Mouse (Mus musculus) myocyte (in vitro differentiated cells): ENCODE data around the gene Zdhhc8. TPM values are rescaled to one million over a fixed set of nuclear protein-coding genes. Genes with fewer than 3 reads are reported as not detected.

Experiments
- H3K27me3 ChIP-seq: one replicate; pipeline ENCODE4 v1.6.1; 2011; ENCODE audit not compliant: control insufficient read depth, insufficient read depth, insufficient read length
- H3K36me3 ChIP-seq: one replicate; pipeline ENCODE4 v1.6.1; 2011; ENCODE audit not compliant: control insufficient read depth, insufficient read depth
- H3K4me2 ChIP-seq: one replicate; pipeline ENCODE4 v1.6.1; 2011; ENCODE audit warnings: low read depth, control low read depth
- H3K4me3 ChIP-seq: one replicate; pipeline ENCODE4 v1.5.1; 2011; ENCODE audit warnings: mild to moderate bottlenecking, control low read depth, moderate library complexity
- H3K79me2 ChIP-seq: one replicate; pipeline ENCODE4 v1.6.1; 2011; ENCODE audit not compliant: control insufficient read depth, insufficient read depth
- H3ac ChIP-seq: one replicate; pipeline ENCODE4 v1.6.1; 2011; ENCODE audit not compliant: control insufficient read depth, insufficient read length
- CEBPB ChIP-seq: IDR thresholded peaks from 2 replicates; pipeline ENCODE4 v1.6.1; 2011; ENCODE audit warnings: mild to moderate bottlenecking, moderate library complexity; ENCODE audit not compliant: poor library complexity, insufficient read depth, severe bottlenecking
- E2F4 ChIP-seq: IDR thresholded peaks from one replicate; pipeline ENCODE4 v1.6.1; 2011; ENCODE audit warnings: mild to moderate bottlenecking, control low read depth, moderate library complexity; ENCODE audit not compliant: insufficient read depth
- MAX ChIP-seq: IDR thresholded peaks from one replicate; pipeline ENCODE4 v1.6.1; 2011; ENCODE audit warnings: low read depth, mild to moderate bottlenecking, control low read depth
- MYOD1 ChIP-seq, 3 experiments: IDR thresholded peaks; one replicate each; pipeline ENCODE4 v1.6.1; 2011; ENCODE audit warnings: control low read depth in 2 of 3, low read depth in 2 of 3, mild to moderate bottlenecking in 2 of 3, moderate library complexity in 1 of 3; ENCODE audit not compliant: insufficient read length in 2 of 3, control insufficient read depth in 1 of 3
- MYOG ChIP-seq, 3 experiments: IDR thresholded peaks; one replicate each; pipeline ENCODE4 v1.6.1; 2011; ENCODE audit warnings: control low read depth in 2 of 3, low read depth in 2 of 3, mild to moderate bottlenecking in 2 of 3; ENCODE audit not compliant: insufficient read length in 2 of 3, control insufficient read depth in 1 of 3, insufficient read depth in 1 of 3
- POLR2A ChIP-seq: IDR thresholded peaks from one replicate; pipeline ENCODE4 v1.6.1; 2011; ENCODE audit warnings: low read depth, mild to moderate bottlenecking, control low read depth, moderate library complexity; ENCODE audit not compliant: insufficient read length
- POLR2AphosphoS2 ChIP-seq: IDR thresholded peaks from one replicate; pipeline ENCODE4 v1.6.1; 2011; ENCODE audit warnings: low read depth, control low read depth; ENCODE audit not compliant: insufficient read length
- REST ChIP-seq: IDR thresholded peaks from one replicate; pipeline ENCODE4 v1.6.1; 2011; ENCODE audit warnings: mild to moderate bottlenecking, control low read depth, moderate library complexity; ENCODE audit not compliant: insufficient read depth, insufficient read length
- SRF ChIP-seq: IDR thresholded peaks from one replicate; pipeline ENCODE4 v1.6.1; 2011; ENCODE audit warnings: low read depth; ENCODE audit not compliant: control insufficient read depth, insufficient read length
- TCF12 ChIP-seq: IDR thresholded peaks from one replicate; pipeline ENCODE4 v1.6.1; 2011; ENCODE audit warnings: mild to moderate bottlenecking, control low read depth; ENCODE audit not compliant: poor library complexity, insufficient read depth, severe bottlenecking
- TCF3 ChIP-seq: IDR thresholded peaks from one replicate; pipeline ENCODE4 v1.6.1; 2011; ENCODE audit warnings: low read depth, control low read depth; ENCODE audit not compliant: insufficient read length
- USF1 ChIP-seq: IDR thresholded peaks from one replicate; pipeline ENCODE4 v1.6.1; 2011; ENCODE audit warnings: low read depth, mild to moderate bottlenecking, control low read depth, moderate library complexity
- polyA plus RNA-seq: library from polyadenylated mRNA; unstranded; fragments of >200 nt; fragmentation: generic; extraction: Trizol; gene quantifications from one replicate; pipeline ENCODE4 v1.2.1, GENCODE M21; 2012; ENCODE audit warnings: missing spikeins

Zdhhc8 gene
- polyA plus RNA-seq, 1 experiment = 26.1 TPM

DNA sequence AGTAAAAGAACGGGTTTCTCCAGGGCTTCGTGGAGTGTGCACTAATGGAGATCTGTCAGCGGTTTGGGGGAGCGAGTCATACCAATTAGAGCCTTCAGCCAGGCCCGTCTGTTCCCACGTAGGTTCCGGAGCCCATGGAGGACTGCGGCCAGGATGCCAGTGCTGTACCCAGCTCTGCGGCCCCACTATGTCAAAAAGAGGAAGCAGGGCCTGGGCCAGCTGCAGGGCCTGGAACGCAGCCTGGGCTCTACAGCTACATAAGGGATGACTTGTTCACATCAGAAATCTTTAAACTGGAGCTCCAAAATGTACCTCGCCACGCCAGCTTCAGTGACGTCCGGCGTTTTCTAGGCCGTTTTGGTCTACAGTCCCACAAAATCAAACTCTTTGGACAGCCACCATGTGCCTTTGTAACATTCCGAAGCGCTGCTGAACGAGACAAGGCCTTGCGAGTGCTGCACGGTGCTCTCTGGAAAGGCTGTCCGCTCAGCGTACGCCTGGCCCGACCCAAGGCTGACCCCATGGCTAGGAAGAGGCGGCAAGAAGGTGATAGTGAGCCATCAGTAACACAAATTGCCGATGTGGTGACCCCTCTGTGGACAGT, 14.5 kb upstream of the Zdhhc8 start:
- peak overlapping the region; percentile 95 for H3K4me3 ChIP-seq
- peaks cover 46% of the 10 kb centered on the region for H3K36me3 ChIP-seq
- TF ChIP-seq TCF12 (no peak), E2F4 (no peak), CEBPB (no peak), MAX (no peak), SRF (no peak), REST (no peak), MYOG (IDR thresholded peaks at IDR 0.05; ENCODE audit: control insufficient read depth in 1 of 3, insufficient read depth in 1 of 3, insufficient read length in 2 of 3, low read depth in 2 of 3) (peak in 1 of 3 experiments; percentile 27), USF1 (no peak), POLR2AphosphoS2 (peak; percentile 26), MYOD1 (IDR thresholded peaks at IDR 0.05; ENCODE audit: control insufficient read depth in 1 of 3, insufficient read length in 2 of 3, low read depth in 2 of 3) (no peak), POLR2A (peak; percentile 43), TCF3 (no peak)
- H3K4me2 ChIP-seq = peak overlapping the region; percentile 65
- no peaks in the 10 kb centered on the region for H3K27me3 ChIP-seq
- peaks cover 55% of the 10 kb centered on the region for H3K79me2 ChIP-seq
- H3ac ChIP-seq = peak overlapping the region; percentile 83

DNA sequence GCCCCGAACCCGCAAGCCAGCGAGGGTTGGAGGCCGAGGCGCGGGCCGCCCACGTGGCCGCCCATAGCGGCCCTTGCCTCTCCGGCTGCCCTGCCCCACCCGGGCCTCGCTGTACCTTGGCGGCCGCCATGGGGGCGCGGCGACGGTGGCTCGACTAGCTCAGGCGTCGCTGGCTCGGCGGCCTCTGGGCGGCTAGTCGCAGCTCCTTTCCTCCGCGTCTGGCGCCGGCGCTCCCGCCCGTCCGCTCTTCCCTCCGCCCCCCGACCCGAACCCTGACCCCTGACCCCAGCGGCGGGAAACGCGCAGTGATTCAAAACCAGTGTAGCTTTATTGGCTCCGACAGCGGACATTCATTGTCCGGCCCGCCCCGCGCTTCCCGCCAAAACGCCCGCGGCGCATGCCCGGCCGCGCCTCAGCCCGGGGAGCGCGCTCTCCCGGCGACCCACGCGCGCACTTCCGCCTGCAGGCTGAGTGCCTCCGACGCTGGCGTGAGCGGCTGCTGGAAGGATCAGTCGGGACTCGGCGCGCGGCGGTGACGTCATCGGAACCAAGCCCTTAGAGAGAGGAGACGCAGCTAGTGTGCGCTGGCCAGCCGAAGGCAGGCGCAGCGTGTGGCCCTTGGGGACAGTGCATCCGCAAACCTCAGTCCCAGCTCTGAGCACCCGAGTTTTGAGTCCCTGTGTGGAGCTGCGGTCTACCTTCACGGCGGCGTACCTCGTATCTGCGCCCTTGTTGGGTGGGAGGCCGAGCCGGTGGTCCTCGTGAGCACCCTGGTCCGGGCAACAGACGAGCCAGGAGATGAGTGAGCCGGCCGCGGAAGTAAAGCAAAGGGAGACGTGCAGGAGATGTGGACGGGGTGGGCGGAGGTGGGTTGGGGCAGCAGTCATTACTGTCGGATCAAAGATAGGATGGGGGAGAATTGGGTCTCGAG, 13.8 kb upstream of the Zdhhc8 start, which contains the start of the genes Trmt2a and Ranbp1:
Gene Trmt2a, plus strand, starts transcription at position 247 of the 931 bp plus-strand sequence.
Gene Ranbp1, minus strand, starts transcription at position 300 of the 931 bp plus-strand sequence.
- peak within 1 kb of the TSS; percentile 79 for H3K4me2 ChIP-seq

GRCm38 (mm10) chr16:18247521-18248399, 12.8 kb upstream of the Zdhhc8 start:
- peak overlapping the region; percentile 95 for H3K4me3 ChIP-seq
- H3ac ChIP-seq = peak overlapping the region; percentile 83
- H3K36me3 ChIP-seq = peaks cover 46% of the 10 kb centered on the region
- peak overlapping the region; percentile 79 for H3K4me2 ChIP-seq
- TF ChIP-seq MAX (no peak), USF1 (no peak), POLR2AphosphoS2 (no peak), MYOD1 (IDR thresholded peaks at IDR 0.05; ENCODE audit: control insufficient read depth in 1 of 3, insufficient read length in 2 of 3, low read depth in 2 of 3) (no peak), TCF12 (no peak), MYOG (IDR thresholded peaks at IDR 0.05; ENCODE audit: control insufficient read depth in 1 of 3, insufficient read depth in 1 of 3, insufficient read length in 2 of 3, low read depth in 2 of 3) (no peak), E2F4 (no peak), TCF3 (no peak), POLR2A (no peak), SRF (no peak), REST (no peak), CEBPB (no peak)
- H3K79me2 ChIP-seq = peaks cover 61% of the 10 kb centered on the region
- H3K27me3 ChIP-seq = no peaks in the 10 kb centered on the region

More for the DNA sequence above, 13.8 kb upstream of the Zdhhc8 start, which contains the start of the genes Trmt2a and Ranbp1:
- peak; percentile 98 for TF ChIP-seq POLR2AphosphoS2
- no peak for TF ChIP-seq REST
- no peak for TF ChIP-seq CEBPB
- TF ChIP-seq TCF3 = no peak
- no peak for TF ChIP-seq MYOG (IDR thresholded peaks at IDR 0.05; ENCODE audit: control insufficient read depth in 1 of 3, insufficient read depth in 1 of 3, insufficient read length in 2 of 3, low read depth in 2 of 3)
- peak; percentile 91 for TF ChIP-seq E2F4
- peak in 2 of 3 experiments; percentile 41 to 58 for TF ChIP-seq MYOD1 (IDR thresholded peaks at IDR 0.05; ENCODE audit: control insufficient read depth in 1 of 3, insufficient read length in 2 of 3, low read depth in 2 of 3)
- TF ChIP-seq POLR2A = peak; percentile 94
- Histone ChIP-seq H3K79me2 (peaks cover 61% of the 10 kb centered on the region), H3ac (peak within 1 kb of the TSS; percentile 83), H3K27me3 (no peaks in the 10 kb centered on the region), H3K4me3 (peak within 1 kb of the TSS; percentile 95), H3K36me3 (peaks cover 45% of the 10 kb centered on the region)

GRCm38 (mm10) chr16:18241581-18241980, 6.6 kb upstream of the Zdhhc8 start:
- peaks cover 27% of the 10 kb centered on the region for H3K79me2 ChIP-seq
- H3K27me3 ChIP-seq = no peaks in the 10 kb centered on the region
- H3K36me3 ChIP-seq = peaks cover 64% of the 10 kb centered on the region
- TF ChIP-seq SRF (no peak), REST (no peak)
- no peak overlapping the region for H3K4me2 ChIP-seq
- H3K4me3 ChIP-seq = no peak overlapping the region
- no peak overlapping the region for H3ac ChIP-seq
